Mouse (Mus musculus) layer of hippocampus, adult 18-20 months (tissue): ENCODE data around the gene Aars2. TPM values are rescaled to one million over a fixed set of nuclear protein-coding genes. Genes with fewer than 3 reads are reported as not detected.

Experiments used
- DNase-seq, 2 experiments: peaks; one replicate each; pipeline ENCODE4 v3.0.0; 2022; ENCODE audit warnings: low spot score in 2 of 2
- total RNA-seq, 2 experiments: library from RNA; stranded (reverse); gene quantifications; 2 replicates each; pipeline ENCODE4 v1.2.3; 2021

Gene Aars2
- total RNA-seq, 2 experiments from 2014 or later, result 21.9 to 22.7 TPM

DNA sequence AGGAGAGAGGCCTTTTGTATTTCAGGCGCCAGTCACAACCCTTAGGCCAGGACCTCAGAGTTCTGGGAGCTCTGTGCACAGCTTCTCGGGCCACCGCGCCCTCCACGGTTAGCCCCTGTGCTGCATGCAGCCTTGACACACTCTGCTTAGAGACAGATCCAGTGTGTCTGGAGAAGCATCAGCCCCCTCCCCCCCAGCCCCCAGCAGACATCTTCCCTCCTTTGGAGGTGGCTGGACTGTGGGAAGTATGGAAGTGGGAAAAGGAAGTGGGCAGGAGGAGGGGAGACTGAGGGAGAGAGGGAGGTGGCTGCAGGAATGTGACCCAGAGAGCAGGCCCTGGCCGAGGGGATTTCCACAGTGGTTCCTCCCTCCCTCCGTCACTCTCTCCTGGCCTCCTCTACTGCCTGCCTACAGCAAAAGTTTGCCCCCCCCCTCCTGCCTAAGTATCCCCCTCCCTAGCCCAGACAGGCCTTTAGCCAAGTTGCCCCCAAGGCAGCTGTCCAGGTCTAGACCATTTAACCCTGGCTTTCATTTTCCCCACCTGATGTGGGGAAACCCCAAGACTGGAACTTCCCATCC is 50.7 kb downstream of the Aars2 start:
- DNase-seq, result no peak

- no peak for DNase-seq
These were observed 51.6 kb downstream of the Aars2 start for GRCm38 (mm10) chr17:45557998-45558862.

DNA sequence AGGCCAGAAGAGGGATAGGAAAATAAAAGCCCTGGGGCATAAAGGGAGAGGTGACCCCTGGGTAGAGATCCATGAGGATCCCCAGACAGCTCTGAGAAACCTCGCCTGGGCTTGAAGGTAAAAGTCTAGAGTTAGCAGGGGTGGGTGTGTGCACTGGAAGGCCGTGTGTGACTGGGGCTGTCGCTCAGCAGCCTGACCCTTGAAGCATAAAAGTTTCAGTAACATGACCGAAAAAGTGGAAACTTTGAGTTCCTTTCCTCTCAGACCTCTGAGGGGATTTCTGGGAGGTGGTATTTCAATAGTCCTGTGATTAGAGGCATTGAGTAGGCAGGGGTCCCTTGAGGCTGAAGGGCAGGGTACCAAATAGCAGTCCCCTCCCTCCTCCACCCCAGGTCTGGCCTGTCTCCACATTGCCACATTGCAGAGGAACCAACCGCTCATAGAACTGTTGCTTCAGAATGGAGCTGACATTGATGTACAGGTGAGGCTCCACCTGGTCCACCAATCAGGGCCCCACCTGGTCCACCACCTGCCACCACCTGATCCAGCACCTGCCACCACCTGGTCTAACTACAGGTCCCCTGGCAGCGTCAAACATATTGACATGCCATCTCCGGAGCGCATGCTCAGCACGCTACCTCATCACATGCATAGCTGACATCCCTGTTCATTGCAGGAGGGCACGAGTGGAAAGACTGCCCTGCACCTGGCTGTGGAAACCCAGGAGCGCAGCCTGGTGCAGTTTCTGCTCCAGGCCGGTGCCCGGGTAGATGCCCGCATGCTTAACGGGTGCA is 53.3 kb downstream of the Aars2 start:
- DNase-seq, result no peak

DNA sequence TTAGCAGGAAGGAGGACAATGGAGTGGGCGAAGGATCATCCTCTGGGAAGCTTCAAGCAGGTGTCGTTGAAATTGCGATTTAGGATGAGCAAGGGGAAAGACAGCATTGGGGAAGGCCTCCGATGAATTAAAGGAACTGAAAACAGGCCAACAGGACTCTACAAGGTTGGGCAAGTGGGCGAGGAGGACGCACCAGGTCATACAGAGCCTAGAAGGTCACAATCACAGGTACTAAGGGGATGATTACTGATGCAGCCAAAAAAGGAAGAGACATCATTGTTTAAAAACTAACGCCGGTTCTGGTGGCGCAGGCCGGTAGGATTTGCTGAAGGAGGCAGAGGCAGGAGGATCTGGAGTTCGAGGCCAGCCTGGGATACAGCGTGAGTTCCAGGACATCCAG is 56.6 kb downstream of the Aars2 start:
- no peak for DNase-seq

DNA sequence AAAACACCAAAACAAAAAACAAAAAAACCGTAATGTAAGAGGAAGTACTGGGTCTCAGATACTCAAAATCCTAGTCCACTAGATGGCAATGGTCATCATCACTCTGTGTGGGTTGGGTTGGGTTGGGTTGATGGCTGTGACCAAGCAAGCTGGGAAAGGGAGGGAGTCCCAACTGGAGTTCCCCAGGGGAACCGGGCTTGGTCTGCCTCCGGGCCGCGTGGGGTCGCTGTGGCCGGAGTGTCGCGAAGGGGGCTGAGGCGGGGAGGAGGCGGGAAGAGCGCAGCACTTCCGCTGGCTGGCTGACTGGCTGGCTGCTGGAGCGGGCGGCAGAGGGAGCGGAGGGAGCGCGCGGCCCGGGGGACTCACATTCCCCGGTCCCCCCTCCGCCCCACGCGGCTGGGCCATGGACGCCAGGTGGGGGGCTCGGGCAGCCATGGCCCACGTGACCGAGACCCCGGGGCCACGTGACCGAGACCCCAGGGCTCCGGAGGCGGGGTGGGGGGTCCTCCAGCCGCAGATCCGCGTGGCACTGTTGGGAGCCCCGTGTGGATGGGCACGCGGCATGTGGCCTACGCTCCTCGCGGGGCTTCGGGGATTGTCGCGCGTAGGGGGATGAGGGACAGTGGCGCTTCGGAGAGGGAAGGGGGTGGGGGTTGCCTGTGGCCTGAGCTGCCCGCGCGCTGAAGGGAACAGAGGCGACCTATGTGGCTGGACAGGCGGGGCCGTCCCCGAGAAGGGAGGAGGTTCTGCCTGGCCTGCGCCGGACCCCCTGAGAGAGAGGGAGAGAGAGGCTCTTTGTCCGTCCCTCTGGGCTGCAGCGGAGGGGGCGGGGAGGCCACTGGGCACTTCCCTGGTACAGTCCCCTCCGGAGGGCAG is 57.3 kb downstream of the Aars2 start, which contains the start of gene Slc35b2:
TSS of gene Slc35b2 (plus strand) at position 220 of the 876 bp plus-strand sequence.
- peak; percentile 92 to 94 for DNase-seq

DNA sequence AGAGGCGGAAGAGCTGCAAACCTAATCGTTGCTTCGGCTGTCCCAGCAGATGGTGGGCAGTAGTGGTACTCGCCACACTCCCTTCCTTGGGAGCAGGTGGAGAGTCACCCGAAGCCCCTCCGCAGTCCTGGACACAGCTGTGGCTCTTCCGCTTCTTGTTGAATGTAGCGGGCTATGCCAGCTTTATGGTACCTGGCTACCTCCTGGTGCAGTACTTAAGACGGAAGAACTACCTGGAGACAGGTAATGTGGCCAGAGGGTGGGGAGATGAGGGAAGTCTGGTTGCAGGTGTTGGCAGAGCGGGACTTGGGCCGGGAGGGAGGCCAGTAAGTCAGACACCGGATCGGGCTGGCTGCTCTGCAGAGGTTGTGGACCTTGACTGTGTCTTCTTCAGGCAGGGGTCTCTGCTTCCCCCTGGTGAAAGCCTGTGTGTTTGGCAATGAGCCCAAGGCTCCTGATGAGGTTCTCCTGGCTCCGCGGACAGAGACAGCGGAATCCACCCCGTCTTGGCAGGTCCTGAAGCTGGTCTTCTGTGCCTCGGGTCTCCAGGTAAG is 58.0 kb downstream of the Aars2 start:
- no peak for DNase-seq

- no peak for DNase-seq
These were observed 58.5 kb downstream of the Aars2 start for GRCm38 (mm10) chr17:45565103-45565502.

DNA sequence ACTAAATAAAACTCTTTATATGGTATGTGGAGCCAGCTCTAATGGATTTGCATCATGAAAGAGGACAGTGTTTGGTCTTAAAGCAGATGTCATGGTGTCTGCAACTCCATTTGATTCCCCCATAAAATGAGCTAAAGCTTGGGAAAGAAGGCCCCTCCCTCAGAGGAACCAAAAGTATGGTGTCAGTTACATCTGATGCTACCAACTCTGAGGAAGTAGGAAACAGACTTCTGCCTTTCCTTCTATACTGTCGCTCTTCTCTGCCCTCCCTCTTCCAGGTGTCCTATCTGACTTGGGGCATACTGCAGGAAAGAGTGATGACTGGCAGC is 59.4 kb downstream of the Aars2 start:
- DNase-seq, result no peak

DNA sequence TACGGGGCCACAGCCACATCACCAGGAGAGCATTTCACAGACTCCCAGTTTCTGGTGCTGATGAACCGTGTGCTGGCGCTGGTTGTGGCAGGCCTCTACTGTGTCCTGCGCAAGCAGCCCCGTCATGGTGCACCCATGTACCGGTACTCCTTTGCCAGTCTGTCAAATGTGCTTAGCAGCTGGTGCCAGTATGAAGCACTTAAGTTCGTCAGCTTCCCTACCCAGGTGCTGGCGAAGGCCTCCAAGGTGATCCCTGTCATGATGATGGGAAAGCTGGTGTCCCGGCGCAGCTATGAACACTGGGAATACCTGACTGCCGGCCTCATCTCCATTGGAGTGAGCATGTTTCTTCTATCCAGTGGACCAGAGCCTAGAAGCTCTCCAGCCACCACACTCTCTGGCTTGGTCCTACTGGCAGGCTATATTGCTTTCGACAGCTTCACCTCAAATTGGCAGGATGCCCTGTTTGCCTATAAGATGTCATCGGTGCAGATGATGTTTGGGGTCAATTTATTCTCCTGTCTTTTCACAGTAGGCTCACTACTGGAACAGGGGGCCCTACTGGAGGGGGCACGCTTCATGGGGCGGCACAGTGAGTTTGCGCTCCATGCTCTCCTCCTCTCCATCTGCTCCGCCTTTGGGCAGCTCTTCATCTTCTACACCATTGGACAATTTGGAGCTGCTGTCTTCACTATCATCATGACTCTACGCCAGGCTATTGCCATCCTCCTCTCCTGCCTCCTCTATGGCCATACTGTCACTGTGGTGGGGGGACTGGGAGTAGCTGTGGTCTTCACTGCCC is 59.9 kb downstream of the Aars2 start:
- peak in 1 of 2 experiments; percentile 65 for DNase-seq

- DNase-seq, result no peak
These were observed 60.5 kb downstream of the Aars2 start for GRCm38 (mm10) chr17:45567162-45567601.

DNA sequence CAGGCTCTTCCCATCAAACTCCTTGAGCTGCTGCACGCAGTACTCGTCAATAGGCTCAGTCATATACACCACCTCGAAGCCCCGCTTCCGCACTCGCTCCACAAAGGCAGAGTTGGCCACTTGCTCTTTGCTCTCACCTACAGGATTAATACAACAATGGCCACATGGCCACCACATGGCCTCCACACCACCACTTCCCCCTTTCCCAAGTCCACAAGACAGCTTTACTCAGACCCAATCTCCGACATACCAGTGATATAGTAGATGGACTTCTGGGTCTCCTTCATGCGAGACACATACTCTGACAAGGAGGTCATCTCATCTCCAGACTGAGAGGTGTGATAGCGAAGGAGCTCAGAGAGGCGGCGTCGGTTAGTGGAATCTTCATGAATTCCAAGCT is 62.3 kb downstream of the Aars2 start:
- no peak for DNase-seq

- DNase-seq, result no peak
These were observed 63.4 kb downstream of the Aars2 start for GRCm38 (mm10) chr17:45569999-45570398.

Other genes with a start within 250 kb of the Aars2 start
- gene Cdc5l, start 73.1 kb upstream of the Aars2 start, total RNA-seq, result 10 to 100 TPM; 58.7 TPM
- 1 to 10 TPM; 4.4 to 4.7 TPM for gene Spats1, start 31.4 kb upstream of the Aars2 start, total RNA-seq
- 1 to 10 TPM in 1 of 2 experiments, under 1 TPM in 1; 0.91 to 1.6 TPM for gene Tcte1, start 16.6 kb downstream of the Aars2 start, total RNA-seq
- gene Tmem151b, start 42.8 kb downstream of the Aars2 start, total RNA-seq, result 100 to 1,000 TPM; 112 to 119 TPM
- 1 to 10 TPM; 2.3 to 2.5 TPM for gene Nfkbie, start 48.9 kb downstream of the Aars2 start, total RNA-seq
- 10 to 100 TPM; 26.2 to 29.9 TPM for gene Slc35b2, start 57.0 kb downstream of the Aars2 start, total RNA-seq
- gene Hsp90ab1, start 66.4 kb downstream of the Aars2 start, total RNA-seq, result 1,000 to 10,000 TPM; 1,799 to 1,827 TPM
- gene Slc29a1, start 92.8 kb downstream of the Aars2 start, total RNA-seq, result 10 to 100 TPM; 16.4 to 20.4 TPM
- gene Mymx, start 95.3 kb downstream of the Aars2 start, total RNA-seq, result not detected
- 1 to 10 TPM in 1 of 2 experiments, under 1 TPM in 1; 0.68 to 3.0 TPM for gene Capn11, start 152.5 kb downstream of the Aars2 start, total RNA-seq
- 10 to 100 TPM; 37.2 to 42.5 TPM for gene Mrpl14, start 179.5 kb downstream of the Aars2 start, total RNA-seq
- gene Tmem63b, start 180.1 kb downstream of the Aars2 start, total RNA-seq, result 100 to 1,000 TPM; 154 to 155 TPM
- gene 1600014C23Rik, start 227.0 kb downstream of the Aars2 start, total RNA-seq, result not detected